Mouse (Mus musculus) lung, postnatal 0 days (tissue): ENCODE results near the gene Fggy.

Experiments used
- CTCF ChIP-seq: IDR thresholded peaks from 2 replicates; pipeline ENCODE4 v1.5.1; 2016; ENCODE audit warnings: antibody characterized with exemption, mild to moderate bottlenecking
- EP300 ChIP-seq: IDR thresholded peaks from 2 replicates; pipeline ENCODE4 v1.6.1; 2016; ENCODE audit warnings: antibody characterized with exemption, mild to moderate bottlenecking, control low read depth

DNA sequence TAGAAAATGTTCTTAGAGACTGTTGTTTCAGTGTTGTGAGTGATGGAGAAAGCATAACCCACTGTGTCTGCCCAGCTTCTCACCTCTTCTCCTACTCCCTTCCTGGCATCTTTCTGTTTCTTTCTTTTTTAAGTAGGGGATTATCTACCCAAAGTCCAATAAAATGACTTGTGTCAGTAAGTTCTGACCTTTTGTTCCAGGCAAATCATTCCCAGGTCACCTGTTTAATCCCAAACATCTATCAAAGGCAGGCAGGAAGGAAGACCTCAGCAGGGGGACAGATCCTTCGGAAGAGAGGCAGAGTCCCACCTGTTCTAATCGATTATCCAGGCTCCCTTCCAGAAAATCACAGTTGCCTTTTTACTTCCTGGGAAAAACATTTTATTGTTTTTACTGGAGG, 143.1 kb downstream of the Fggy start:
- TF ChIP-seq CTCF (no peak), EP300 (no peak)
